Mouse (Mus musculus) left cerebral cortex, postnatal 10 days (tissue): Measurements from ENCODE around the gene AI661453. TPM values are rescaled to one million over a fixed set of nuclear protein-coding genes. Genes with fewer than 3 reads are reported as not detected.

Experiments used
- DNase-seq, 2 experiments: peaks; one replicate each; pipeline ENCODE4 v3.0.0; 2021 to 2022; ENCODE audit warnings: low spot score in 2 of 2, mixed read lengths in 1 of 2; ENCODE audit errors: extremely low spot score in 1 of 2
- intact Hi-C: fragments of 180-260 bp; cut with DNase I; formaldehyde crosslinking; loops from one replicate; pipeline ENCODE4 v1.15.1; 2025
- total RNA-seq, 2 experiments: library from RNA; stranded (reverse); gene quantifications; 2 replicates each; pipeline ENCODE4 v1.2.3; 2021

Gene AI661453
- total RNA-seq, 2 experiments from 2014 or later, result 0.30 to 0.61 TPM

DNA sequence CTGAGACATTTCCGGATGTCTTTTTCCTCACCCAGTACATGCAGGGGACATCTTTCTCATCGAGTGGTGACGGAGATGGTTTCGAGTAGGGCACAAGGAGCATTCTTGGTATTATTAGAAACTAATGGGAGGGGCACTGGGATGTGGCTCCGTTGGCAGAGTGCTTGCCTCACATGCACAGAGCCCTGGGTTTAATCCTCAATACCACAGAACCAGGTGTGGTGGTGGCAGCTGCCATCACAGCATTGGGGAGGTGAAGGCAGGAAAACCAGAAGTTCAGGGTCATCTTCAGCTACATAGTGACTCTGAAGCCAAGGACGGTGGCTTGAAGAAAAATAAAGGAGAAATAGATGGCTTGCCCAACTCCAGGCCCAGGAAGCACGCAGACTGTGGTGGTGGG, 25.8 kb downstream of the AI661453 start:
- no peak for DNase-seq
- intact Hi-C loops, result no loop called here

DNA sequence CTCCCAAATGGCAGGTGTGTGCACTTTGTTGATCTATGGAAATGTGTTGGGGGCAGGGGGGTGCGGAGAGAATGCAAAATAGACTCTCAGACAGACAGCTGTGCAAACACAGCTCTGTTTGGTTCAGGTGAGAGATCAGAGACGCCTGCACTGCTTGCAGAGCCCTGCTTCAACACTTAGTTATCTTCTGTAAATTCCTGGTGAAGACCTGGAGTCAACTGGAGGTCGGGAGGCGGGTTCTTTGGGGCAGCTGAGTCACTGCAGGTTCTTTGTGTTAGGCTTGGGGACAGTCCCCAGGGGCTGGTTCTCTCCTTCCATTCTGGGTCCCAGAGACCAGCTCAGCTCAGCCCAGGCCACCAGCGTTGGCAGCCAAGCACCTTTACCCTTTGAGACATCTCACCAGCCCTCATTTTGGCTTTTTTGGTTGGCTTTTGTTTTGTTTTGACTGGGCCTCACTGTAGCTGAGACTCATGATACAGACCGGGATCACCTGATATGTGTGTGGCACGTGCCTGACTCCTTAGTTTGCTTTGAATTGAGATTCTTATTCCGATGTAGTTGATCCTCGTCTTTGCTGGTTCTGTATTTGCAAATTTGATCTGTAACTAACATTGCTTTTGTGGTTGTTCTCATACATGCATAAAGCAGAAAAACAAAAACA, 26.4 kb downstream of the AI661453 start:
- DNase-seq, result no peak
- intact Hi-C loops, result no loop called here

DNA sequence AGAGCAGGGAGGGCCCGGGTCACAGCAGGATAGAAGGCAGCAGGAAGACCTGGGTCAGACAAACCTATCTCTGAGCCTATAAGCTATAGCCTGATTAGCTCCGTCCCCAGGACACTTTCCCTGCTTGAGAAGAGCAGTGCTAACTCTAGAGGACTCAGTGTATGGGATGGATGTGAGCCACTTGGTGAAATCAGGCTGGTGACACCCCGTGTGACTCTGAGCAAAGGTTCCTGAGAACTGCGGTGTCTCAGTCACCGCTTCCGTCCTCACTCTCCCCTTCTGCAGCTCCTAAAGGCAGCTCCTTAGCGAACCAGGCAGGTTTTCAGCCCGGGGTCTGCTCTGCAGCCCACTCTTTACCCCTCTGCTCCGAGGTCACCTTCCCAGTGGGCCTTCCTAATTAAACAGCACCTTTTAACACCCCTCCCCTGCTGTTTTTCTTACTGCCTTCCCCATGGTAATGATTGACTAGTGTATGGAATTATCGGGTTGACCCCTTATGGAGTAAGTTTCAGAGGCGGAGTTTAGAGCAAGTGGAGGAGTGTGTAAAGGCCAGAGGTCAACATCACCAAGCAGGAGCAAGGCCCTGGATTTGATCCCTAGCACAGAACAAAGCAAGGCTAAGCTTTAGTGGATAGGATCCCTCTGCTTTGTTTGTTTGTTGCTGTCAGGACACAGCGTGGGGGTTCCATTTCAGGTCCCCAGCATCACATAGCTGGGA, 28.0 kb downstream of the AI661453 start:
- intact Hi-C loops, result no loop called here

DNA sequence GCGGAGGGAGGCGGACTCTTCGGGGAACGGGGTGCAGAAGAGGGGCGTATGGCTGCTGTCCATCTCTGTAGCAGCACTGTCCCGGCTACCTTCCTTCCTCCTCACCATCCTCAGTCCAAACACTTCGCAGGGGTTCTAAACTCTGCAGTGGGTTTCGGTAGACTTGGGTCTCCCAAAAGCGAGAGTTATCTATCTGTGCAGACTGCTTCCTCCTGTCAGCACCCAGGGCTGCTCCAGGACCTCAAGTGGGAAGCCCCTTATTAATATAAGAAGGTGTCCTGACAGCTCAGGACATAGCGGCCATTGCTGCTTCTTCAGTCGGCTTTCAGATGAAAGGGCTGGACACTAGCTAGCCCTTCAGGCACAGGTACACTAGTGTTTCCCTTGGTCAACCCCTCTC, 28.6 kb downstream of the AI661453 start:
- DNase-seq, result no peak
- intact Hi-C loops, result no loop called here

More for the DNA sequence above, 28.0 kb downstream of the AI661453 start:
- DNase-seq, result no peak

DNA sequence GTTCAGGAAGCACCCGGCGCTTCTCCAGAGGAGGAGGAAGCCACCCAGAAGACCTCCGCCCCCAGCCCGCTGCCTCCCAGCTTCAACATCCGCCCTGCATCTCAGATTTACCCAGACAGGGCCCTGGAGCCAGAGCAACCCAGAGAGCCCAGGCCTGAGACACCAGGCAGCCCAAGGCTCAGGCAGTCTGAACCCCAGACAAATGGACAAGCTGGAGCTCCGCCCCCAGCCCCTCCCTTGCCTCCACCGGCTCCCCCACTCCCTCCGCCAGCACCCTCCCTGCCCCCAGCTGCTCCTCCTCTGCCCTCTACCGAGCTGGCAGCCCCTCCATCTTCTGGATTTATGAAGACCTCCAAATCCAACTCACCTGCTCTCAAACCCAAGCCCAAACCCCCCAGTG, 29.9 kb downstream of the AI661453 start:
- intact Hi-C loops, result no loop called here

DNA sequence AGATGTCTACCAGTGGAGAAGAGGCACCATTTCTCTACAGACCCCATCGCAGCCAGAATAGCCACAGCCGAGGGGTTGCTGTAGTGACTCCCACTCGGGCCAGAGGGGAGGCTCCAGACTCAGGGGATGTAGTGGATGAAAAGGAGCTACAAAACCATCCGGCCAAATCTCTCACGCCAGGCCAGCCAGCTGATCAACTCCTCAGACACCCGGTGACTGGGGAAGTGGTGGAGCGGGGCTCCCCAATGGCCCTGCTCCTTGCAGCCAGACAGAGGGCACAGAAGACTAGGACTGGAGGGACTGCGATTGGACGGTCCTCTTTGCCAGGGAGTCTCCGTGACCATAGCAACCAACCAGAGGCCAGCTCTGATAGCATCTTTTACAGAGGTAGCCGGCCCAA, 31.2 kb downstream of the AI661453 start:
- no peak for DNase-seq
- intact Hi-C loops, result no loop called here

More for the DNA sequence above, 29.9 kb downstream of the AI661453 start:
- no peak for DNase-seq

DNA sequence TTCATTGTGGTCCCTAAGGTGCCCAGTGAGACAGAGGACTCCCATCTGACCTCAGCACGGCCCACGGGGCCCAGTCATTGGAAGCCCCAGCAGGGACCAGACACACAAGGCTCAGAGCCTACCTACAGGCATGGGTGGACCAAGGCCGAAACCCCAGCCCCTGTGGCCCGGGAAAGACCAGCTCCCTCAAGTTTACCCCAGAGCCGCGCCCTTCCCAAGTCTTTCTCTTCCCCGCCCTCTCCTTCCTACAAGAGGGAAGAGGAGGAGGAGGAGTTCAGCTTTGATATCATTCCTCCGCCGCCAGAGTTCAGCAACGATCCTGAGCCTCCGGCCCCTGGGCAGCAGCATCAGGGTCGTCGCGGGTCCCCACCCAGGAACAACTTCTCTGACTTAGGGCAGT, 31.6 kb downstream of the AI661453 start:
- DNase-seq, result no peak
- intact Hi-C loops, result no loop called here

DNA sequence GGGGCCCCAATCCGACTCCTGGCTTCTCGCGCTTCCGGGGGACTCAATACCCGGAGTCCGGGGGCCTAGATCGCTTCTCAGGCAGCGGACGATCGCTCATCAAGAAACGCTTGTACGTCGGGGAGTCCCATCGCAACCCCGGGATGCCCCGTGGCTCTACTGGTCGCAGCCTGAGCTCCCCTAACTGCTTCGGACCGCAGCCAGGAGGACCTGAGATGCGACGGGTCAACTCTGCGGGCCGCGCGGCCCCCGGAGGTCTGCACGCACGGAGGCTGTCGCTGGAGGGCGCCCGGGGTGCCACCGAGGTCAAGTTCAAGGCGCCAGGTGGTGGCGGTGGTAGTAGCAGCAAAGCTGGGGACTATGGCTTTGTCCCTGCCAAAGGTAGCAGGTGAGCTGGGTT, 32.1 kb downstream of the AI661453 start:
- intact Hi-C loops, result no loop called here

DNA sequence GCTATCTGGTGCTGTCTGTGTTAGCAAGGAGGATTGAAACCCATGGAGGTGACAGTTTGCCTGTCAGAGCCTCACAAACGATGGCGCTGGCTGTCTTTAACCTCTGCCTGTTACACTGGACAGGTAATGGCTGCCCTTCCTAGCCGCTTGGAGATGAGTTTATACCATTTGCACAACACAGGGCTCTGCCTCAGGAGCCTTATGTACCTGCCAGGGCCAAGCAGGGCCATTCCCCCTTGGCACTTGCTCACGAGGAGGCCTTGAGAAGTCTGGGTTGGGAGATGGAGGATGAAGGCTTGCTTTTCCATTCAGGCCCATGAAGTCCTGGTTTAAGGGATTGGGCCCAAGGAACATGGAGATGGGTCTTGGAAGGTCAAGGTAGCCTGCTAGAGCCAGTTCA, 33.2 kb downstream of the AI661453 start:
- intact Hi-C loops, result no loop called here
- DNase-seq, result no peak

More for the DNA sequence above, 32.1 kb downstream of the AI661453 start:
- no peak for DNase-seq

DNA sequence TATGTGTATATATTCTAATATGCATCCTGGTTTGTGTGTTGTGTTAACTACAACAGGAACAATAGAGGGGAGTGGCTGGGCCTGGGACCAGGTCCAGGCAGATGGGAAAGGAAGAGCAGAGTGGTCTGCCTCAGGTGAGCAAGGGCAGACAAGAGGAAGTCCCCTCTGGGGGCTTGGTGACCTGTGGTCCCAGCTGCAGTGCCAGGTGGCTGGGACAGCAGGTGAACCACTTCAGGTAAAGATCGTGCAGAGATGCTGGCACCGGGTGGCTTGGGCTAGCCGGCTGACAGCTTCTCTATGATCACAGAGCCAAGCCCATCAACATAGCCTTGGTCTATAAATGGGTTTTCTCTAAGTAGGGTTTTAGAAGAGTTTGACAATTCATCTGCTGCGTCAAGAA, 33.7 kb downstream of the AI661453 start:
- intact Hi-C loops, result no loop called here
- DNase-seq, result no peak

DNA sequence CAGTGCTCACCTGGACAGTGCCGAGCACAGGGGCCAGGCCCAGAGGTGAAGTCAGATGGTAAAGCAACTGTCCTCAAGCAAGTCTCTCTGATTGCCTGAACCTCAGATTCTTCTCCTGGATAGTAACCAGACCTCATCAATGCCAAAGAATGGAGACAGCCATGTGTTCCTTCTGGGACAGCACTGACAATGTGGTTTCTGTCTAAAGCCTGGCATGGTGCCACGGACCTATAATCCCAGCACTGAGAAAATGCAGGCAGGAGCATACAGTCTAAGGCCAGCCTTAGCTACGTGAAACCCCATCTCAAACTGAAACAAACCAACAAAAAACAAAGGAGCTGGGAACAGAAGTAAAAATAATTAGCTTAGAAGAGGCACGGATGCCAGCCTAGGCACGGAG, 34.3 kb downstream of the AI661453 start:
- intact Hi-C loops, result no loop called here
- no peak for DNase-seq

DNA sequence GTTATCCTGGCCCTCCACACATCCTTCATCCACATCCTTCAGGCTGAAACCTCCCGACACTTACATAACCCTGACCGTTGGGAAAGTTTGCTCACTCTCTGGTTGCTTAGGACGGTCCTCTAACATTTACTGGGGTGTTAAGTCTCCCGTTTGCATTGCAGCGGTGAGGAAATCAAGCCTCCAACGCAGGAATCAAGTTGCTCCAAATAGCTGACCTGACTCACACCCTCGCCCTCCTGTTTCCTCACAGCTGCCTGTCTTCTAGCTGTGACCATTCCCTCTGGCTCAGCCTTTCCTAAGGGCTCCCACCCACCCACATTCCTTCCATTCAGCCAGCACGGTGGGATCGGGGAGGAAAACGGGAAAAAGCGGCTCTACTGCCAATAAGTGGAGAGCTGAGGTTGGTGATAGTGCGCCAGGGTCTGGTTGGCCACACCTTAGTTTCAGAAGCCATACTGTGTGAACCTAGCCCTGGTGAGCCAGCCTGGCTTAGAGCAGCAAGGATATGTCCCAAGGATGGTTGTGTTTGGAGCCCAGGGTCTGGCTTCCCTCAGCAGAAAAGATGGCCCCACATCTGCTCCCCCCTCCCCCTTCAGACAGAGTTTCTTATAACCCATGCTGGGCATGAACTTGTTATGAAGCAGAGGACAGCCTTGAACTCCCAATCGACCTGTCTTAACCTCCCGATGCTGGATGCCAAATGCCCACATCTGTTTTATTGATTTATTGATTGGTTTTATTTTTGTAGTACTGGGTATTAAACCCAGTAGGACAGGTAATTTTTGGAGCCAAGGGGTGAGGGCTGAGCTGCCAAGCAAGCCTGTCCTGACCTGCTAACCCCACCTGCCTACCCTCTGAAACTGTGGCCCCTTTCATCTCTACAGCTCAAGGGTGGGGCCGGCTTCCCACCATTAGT, 36.3 kb downstream of the AI661453 start:
- intact Hi-C loops, result no loop called here
- no peak for DNase-seq

DNA sequence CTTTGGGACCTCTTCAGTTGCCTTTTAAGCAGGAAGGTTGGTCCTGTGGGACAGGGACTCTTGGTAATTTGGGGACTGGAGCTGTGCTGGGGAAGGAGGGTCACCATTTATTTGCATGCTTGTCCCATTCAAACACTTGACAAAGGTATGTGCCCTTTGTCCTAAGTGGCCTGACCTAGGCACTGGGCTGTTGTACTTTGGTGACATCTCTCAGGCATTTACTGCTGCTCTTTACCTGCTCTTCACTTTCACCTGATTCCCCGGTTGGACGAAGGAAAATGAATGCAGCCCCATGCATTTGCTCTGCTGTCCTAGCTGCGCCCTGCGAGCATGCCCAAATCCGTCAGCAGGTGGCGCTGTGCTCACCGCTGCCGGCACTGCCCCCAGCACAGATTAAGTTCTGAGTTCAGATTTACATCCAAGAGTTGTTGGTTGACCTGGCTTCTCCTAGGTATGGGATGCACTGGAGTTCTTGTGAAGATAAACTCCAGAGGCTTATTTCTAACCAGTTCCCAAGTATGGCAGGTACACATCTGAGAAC, 37.1 kb downstream of the AI661453 start:
- intact Hi-C loops, result no loop called here

DNA sequence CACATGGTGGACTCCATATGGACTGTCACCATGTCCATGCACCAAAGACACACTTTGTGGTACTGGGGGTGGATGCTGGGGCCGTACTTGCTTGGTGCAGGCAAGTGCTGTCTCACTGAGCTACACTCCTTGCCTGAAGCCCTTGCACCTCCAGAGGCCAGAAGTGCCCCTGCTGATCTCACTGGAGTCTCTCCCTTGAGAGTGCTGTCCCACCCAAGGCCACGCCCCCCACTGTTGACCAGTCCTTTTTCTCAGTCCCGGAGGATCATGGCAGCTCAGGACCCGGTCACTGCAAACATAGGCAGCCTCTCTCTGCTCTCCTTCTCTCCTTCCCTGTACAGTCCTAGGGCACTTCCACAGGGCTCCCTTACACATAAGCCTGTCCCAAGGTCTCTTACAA, 37.8 kb downstream of the AI661453 start:
- intact Hi-C loops, result no loop called here
- DNase-seq, result no peak

More for the DNA sequence above, 37.1 kb downstream of the AI661453 start:
- DNase-seq, result no peak

DNA sequence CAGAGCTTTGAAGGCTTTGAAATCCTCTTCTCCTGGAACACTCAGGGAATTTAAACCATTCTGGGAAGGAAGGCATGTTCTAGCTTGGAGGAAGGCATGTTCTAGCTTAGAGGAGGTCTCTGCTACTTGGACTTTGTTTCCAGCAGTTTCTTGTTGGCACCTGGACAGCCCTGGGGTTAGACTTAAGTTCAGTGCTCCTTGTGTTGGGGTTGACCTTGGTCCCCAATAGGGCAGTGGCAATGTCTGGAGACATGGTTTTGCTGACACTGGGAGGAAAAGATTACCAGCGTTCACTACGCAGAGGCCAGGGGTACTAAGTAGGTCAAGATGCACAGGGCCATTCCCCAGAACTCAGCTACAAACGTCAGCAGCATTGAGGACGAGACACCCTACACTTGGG, 38.8 kb downstream of the AI661453 start:
- no peak for DNase-seq
- intact Hi-C loops, result no loop called here

DNA sequence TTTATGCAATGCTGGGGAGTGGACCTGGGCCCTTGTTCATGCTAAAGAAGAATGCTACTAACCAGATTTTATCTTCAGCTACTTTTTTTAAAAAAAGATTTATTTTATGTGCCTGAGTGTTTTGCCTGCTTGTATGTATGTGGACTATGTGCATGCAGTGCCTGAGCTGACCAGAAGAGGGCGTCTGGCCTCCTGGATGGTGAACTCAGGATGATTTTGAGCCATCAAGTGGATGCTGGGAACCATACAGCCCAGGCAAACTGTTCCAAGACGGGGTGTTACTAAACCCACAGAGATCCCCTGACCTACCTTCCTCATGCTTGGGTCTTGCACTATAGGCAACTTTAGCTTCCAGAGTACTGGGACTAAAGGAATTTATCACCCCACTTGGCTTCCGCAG, 39.3 kb downstream of the AI661453 start:
- intact Hi-C loops, result no loop called here
- DNase-seq, result no peak

DNA sequence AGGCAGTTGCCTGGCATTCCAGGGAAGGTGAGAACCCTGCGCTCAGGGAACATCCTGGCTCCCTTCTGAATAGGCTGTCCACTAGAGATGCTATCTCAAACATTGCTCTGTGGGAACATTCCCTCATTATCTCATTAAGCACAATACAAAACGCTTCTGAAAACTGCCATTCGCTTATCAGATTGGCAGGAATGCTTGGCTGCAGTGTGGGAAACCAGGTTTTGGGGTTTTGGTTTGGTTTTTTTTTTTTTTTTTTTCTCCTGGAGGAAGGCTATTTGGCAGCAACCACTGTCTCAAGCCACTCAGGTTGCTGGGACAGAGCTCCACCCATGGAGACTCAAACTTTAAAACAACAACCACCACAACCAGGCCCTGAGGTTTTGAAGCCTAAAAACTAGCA, 43.5 kb downstream of the AI661453 start:
- no peak for DNase-seq
- intact Hi-C loops, result loop anchor here (10.0 kb wide), 1 partner anchor 105 kb away; no protein-coding TSS in a partner anchor

DNA sequence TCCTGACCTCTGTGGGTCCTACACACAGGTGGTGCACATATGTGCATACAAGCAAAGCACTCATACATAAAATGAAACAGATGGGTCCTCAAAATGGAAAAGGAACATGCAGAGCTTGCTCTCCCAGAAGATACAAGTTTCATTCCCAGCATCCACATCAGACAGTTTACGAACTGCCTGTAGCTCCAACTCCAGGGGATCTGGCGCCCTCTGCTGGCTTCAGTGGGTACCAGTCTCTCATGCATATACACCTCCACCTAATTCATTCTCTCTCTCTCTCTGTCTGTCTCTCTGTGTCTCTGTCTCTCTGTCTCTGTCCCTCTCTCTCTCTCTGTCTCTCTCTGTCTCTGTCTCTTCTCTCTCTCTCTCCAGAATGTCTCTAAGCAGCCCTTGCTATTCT, 46.0 kb downstream of the AI661453 start:
- DNase-seq, result peak in 1 of 2 experiments; percentile 75
- intact Hi-C loops, result loop anchor here (10.0 kb wide), 1 partner anchor 108 kb away; no protein-coding TSS in a partner anchor

DNA sequence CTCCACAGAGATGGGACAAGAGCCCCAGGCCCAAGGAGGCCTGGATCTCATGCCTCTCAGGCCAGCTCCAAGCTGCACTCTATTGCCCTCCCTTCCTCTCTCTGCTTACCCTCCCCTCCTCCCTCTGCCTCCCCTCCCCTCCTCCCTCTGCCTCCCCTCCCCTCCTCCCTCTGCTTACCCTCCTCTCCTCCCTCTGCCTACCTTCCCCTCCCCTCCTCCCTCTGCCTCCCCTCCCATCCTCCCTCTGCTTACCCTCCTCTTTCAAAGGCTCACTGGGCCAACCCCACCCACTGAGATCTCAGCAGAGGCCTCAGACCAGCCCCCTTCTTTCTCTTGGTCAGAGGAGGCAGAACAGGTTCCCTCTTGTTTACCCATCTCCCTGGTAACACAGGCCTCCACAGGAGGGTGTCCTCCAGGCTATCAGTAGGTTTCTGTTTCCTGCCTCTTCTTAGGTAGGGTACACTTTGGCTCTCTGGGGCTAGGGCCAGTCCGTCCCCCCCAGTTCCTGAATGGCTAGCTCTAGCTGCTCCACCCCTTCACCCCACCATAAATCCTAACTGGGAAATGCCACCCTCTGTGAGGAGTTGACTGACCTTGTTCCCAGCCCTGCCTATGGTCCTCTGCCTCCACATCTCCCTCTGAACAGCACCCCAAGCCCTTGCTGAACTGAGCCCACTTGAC, 48.0 kb downstream of the AI661453 start:
- intact Hi-C loops, result loop anchor here (10.0 kb wide), 1 partner anchor 110 kb away; no protein-coding TSS in a partner anchor
- no peak for DNase-seq
